Mouse (Mus musculus) limb, embryonic 11.5 days (tissue): Measurements from ENCODE around the gene Psma5. TPM values are rescaled to one million over a fixed set of nuclear protein-coding genes. Genes with fewer than 3 reads are reported as not detected.

ENCODE experiments used
- ATAC-seq: fragments of 200-750 bp; cut with Nextera tagmentation; 2 replicates; pipeline ENCODE4 v1.8.0; 2017; ENCODE audit warnings: low read depth; ENCODE audit not compliant: insufficient number of reproducible peaks, low FRiP score, low TSS enrichment
- DNase-seq: peaks from one replicate; pipeline ENCODE4 v3.0.0-alpha.2; 2015; ENCODE audit warnings: low spot score
- H3K27ac ChIP-seq: fragments of 300-500 bp; sonication (generic); replicated peaks from 2 replicates; pipeline ENCODE4 v1.5.1; 2014; ENCODE audit warnings: low read depth, mild to moderate bottlenecking, low read length
- H3K27me3 ChIP-seq: fragments of 300-500 bp; sonication (generic); 2 replicates; pipeline ENCODE4 v1.6.1; 2014; ENCODE audit warnings: mild to moderate bottlenecking, low read length, mixed read lengths; ENCODE audit not compliant: control insufficient read depth, insufficient read depth
- H3K36me3 ChIP-seq: fragments of 300-500 bp; sonication (generic); 2 replicates; pipeline ENCODE4 v1.6.1; 2014; ENCODE audit warnings: mild to moderate bottlenecking, low read length, moderate library complexity, mixed read lengths; ENCODE audit not compliant: control insufficient read depth, insufficient read depth
- H3K4me1 ChIP-seq: fragments of 300-500 bp; sonication (generic); 2 replicates; pipeline ENCODE4 v1.6.1; 2014; ENCODE audit warnings: low read length, mixed read lengths; ENCODE audit not compliant: control insufficient read depth, insufficient read depth
- H3K4me2 ChIP-seq: fragments of 300-500 bp; sonication (generic); 2 replicates; pipeline ENCODE4 v1.6.1; 2014; ENCODE audit warnings: low read depth, mild to moderate bottlenecking, moderate library complexity; ENCODE audit not compliant: severe bottlenecking
- H3K4me3 ChIP-seq: fragments of 300-500 bp; sonication (generic); 2 replicates; pipeline ENCODE4 v1.5.1; 2014; ENCODE audit warnings: low read depth, low read length
- H3K9ac ChIP-seq: fragments of 300-500 bp; sonication (generic); 2 replicates; pipeline ENCODE4 v1.6.1; 2014; ENCODE audit warnings: mild to moderate bottlenecking, low read length
- H3K9me3 ChIP-seq: fragments of 300-500 bp; sonication (generic); 2 replicates; pipeline ENCODE4 v1.6.1; 2016; ENCODE audit warnings: low read length; ENCODE audit not compliant: control insufficient read depth
- WGBS: fragments of 180-500 bp; shearing (Covaris S2); extraction: QIAGEN DNeasy Blood & Tissue Kit; methylation state at CpG from one replicate; pipeline ENCODE4 v1.1.7; 2014; 5-methylcytosine and 5-hydroxymethylcytosine counted together
- polyA plus RNA-seq: library from polyadenylated mRNA; unstranded; fragments of >200 nt; fragmentation: Nextera tagmentation; extraction: Ambion mirVana; gene quantifications from 2 replicates; pipeline ENCODE4 v1.2.1, GENCODE M21; 2014

Gene Psma5
- polyA plus RNA-seq, 1 experiment from 2014 or later: 359 TPM

- H3K27me3 ChIP-seq: no peaks in the 10 kb centered on the region
- H3K4me3 ChIP-seq: no peak overlapping the region
- H3K4me2 ChIP-seq: no peak overlapping the region
- no peak overlapping the region for H3K27ac ChIP-seq
- H3K9me3 ChIP-seq: no peaks in the 10 kb centered on the region
- no peak overlapping the region for H3K9ac ChIP-seq
- ATAC-seq: no peak
- no peaks in the 10 kb centered on the region for H3K36me3 ChIP-seq
- DNase-seq: no peak
- no peaks in the 10 kb centered on the region for H3K4me1 ChIP-seq
Observed at GRCm38 (mm10) chr3:108310921-108311341, 54.2 kb downstream of the Psma5 start.

- no peak overlapping the region for H3K9ac ChIP-seq
- H3K27me3 ChIP-seq: no peaks in the 10 kb centered on the region
- ATAC-seq (no peak), DNase-seq (no peak)
- 83% methylated on average over 4 of the region's 4 CpGs for WGBS
- no peak overlapping the region for H3K4me3 ChIP-seq
- H3K36me3 ChIP-seq: no peaks in the 10 kb centered on the region
- no peak overlapping the region for H3K4me2 ChIP-seq
- H3K9me3 ChIP-seq: no peaks in the 10 kb centered on the region
- H3K4me1 ChIP-seq: no peaks in the 10 kb centered on the region
- no peak overlapping the region for H3K27ac ChIP-seq
Observed at GRCm38 (mm10) chr3:108311688-108312087, 55.0 kb downstream of the Psma5 start.

- Histone ChIP-seq H3K27ac (no peak overlapping the region), H3K9me3 (no peaks in the 10 kb centered on the region), H3K9ac (no peak overlapping the region), H3K4me3 (no peak overlapping the region), H3K4me2 (no peak overlapping the region), H3K36me3 (no peaks in the 10 kb centered on the region), H3K27me3 (no peaks in the 10 kb centered on the region), H3K4me1 (no peaks in the 10 kb centered on the region)
- ATAC-seq: no peak
- no peak for DNase-seq
Observed at GRCm38 (mm10) chr3:108312414-108312813, 55.7 kb downstream of the Psma5 start.

DNA sequence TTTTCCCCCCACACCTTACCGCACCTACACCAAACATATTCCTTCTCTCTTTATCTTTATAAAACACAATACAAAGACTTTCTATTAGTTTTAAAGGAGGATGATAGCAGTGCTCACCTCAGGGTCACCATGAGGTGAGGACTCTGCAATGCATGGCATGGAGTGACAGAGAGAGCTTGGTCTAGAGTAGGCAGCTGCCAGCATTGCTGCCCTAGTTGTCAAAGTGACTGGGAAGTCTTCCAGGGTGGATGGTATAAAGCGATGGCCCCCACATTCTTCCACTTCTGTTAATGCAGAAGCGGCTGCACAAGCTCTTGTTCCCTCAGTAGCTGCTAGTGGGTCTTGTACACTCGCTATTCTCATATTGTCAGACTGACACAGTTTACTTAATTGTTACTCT is 56.4 kb downstream of the Psma5 start:
- H3K27me3 ChIP-seq: no peaks in the 10 kb centered on the region
- no peak for DNase-seq
- H3K4me2 ChIP-seq: no peak overlapping the region
- peaks cover under 1% of the 10 kb centered on the region; the same call in 1 of the 2 replicates for H3K4me1 ChIP-seq
- WGBS: 88% methylated on average over 4 of the region's 4 CpGs
- no peak overlapping the region for H3K9ac ChIP-seq
- H3K36me3 ChIP-seq: no peaks in the 10 kb centered on the region
- no peak overlapping the region for H3K4me3 ChIP-seq
- ATAC-seq: no peak
- no peaks in the 10 kb centered on the region for H3K9me3 ChIP-seq
- no peak overlapping the region for H3K27ac ChIP-seq

GRCm38 (mm10) chr3:108314038-108314675 is 57.4 kb downstream of the Psma5 start:
- no peaks in the 10 kb centered on the region for H3K27me3 ChIP-seq
- no peaks in the 10 kb centered on the region for H3K36me3 ChIP-seq
- no peak overlapping the region for H3K9ac ChIP-seq
- DNase-seq: no peak
- H3K9me3 ChIP-seq: no peaks in the 10 kb centered on the region
- peaks cover 7% of the 10 kb centered on the region for H3K4me1 ChIP-seq
- no peak for ATAC-seq
- no peak overlapping the region for H3K4me3 ChIP-seq
- no peak overlapping the region for H3K4me2 ChIP-seq
- H3K27ac ChIP-seq: no peak overlapping the region
- WGBS: 61% methylated on average over 8 of the region's 8 CpGs

DNA sequence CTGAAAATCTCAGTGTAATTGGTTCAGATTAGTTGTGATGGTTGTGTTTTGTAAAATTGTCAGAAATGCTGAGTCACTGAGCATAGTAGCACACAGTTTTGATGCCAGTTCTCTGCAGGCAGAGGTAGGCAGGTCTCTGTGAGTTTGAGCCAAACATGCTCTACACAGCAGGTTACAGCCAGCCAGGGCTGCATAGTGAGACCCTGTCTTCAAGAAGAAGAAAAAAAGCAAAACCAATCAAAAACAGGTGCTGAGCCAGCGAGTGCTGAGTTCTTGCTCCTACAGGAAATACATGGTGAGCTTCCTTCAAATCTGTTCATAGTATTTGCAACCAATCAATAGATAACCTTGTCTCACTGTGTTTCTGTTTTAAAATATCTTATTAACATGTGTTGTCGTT is 61.8 kb downstream of the Psma5 start:
- DNase-seq: peak; percentile 47
- no peak overlapping the region for H3K27ac ChIP-seq

DNA sequence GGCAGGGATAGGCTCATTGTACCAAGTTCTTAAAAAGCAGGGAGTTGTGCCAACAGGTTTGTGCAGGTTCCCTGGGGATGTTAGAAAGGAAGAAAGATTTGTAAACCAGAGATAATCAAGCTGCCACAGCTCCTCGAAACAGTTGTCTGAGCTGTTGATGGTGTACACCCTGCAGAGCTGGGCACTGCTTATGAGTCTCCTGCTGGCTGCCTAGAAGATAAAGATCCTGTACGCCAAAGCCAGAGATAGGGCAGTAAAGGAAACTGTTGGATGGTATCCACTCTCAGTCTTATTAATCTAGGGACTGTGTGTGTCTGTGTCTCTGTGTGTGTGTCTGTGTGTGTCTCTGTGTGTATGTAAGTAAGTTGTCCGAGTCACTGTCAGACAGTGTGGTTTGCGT is 64.9 kb downstream of the Psma5 start:
- no peak overlapping the region for H3K4me2 ChIP-seq
- WGBS: 84% methylated on average over 4 of the region's 4 CpGs
- H3K9me3 ChIP-seq: no peaks in the 10 kb centered on the region
- DNase-seq (no peak), ATAC-seq (no peak)
- peaks cover 13% of the 10 kb centered on the region for H3K4me1 ChIP-seq
- H3K9ac ChIP-seq: no peak overlapping the region
- H3K4me3 ChIP-seq: no peak overlapping the region
- H3K27ac ChIP-seq: no peak overlapping the region
- no peaks in the 10 kb centered on the region for H3K36me3 ChIP-seq
- H3K27me3 ChIP-seq: no peaks in the 10 kb centered on the region

More for the DNA sequence above, 61.8 kb downstream of the Psma5 start:
- Histone ChIP-seq H3K4me3 (no peak overlapping the region), H3K9ac (no peak overlapping the region), H3K36me3 (no peaks in the 10 kb centered on the region), H3K9me3 (no peaks in the 10 kb centered on the region), H3K4me1 (peaks cover 13% of the 10 kb centered on the region), H3K27me3 (no peaks in the 10 kb centered on the region), H3K4me2 (no peak overlapping the region)
- no peak for ATAC-seq
- 37% methylated on average over 2 of the region's 2 CpGs for WGBS

DNA sequence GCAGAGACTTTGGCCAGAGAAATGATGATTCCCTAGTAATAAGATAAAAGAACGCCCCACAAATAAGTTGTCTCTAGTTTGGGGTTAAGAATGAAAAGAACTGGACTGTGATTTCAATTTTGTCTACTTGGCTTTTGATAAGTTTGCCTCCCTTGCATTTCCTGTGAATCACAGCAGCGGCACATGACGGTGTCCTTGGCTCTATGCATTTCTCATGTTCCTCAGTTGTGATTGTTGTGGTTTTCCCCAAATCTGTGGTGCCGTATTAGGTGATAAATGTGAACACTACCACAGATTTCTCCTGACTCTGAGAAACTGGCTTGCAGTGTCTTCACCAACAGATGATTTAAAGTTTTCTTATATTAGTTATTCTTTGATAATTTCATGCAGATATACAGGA is 65.4 kb downstream of the Psma5 start:
- H3K9ac ChIP-seq: no peak overlapping the region
- WGBS: 87% methylated on average over 4 of the region's 4 CpGs
- no peaks in the 10 kb centered on the region for H3K27me3 ChIP-seq
- no peak for ATAC-seq
- no peak for DNase-seq
- no peak overlapping the region for H3K4me3 ChIP-seq
- H3K4me2 ChIP-seq: no peak overlapping the region
- H3K9me3 ChIP-seq: no peaks in the 10 kb centered on the region
- no peak overlapping the region for H3K27ac ChIP-seq
- no peaks in the 10 kb centered on the region for H3K36me3 ChIP-seq
- peaks cover 13% of the 10 kb centered on the region for H3K4me1 ChIP-seq

- Histone ChIP-seq H3K9ac (no peak overlapping the region), H3K4me3 (no peak overlapping the region), H3K36me3 (no peaks in the 10 kb centered on the region), H3K9me3 (no peaks in the 10 kb centered on the region), H3K4me2 (no peak overlapping the region), H3K27ac (no peak overlapping the region), H3K4me1 (peaks cover 13% of the 10 kb centered on the region), H3K27me3 (no peaks in the 10 kb centered on the region)
- WGBS: 85% methylated on average over 3 of the region's 3 CpGs
- DNase-seq (no peak), ATAC-seq (no peak)
Observed at GRCm38 (mm10) chr3:108322962-108323361, 66.2 kb downstream of the Psma5 start.
